Mouse (Mus musculus) CH12.LX (cell line): Measurements from ENCODE around the gene Slc9a9. TPM values are rescaled to one million over a fixed set of nuclear protein-coding genes. Genes with fewer than 3 reads are reported as not detected.

ENCODE experiments used
- DNase-seq: peaks from one replicate; pipeline ENCODE4 v3.0.0-alpha.2; 2013; ENCODE audit errors: extremely low read depth
- H3K27ac ChIP-seq: 2 replicates; pipeline ENCODE4 v1.5.1; 2012; ENCODE audit warnings: low read depth, mild to moderate bottlenecking, control low read depth, moderate library complexity; ENCODE audit not compliant: insufficient read depth
- H3K27me3 ChIP-seq: replicated peaks from 2 replicates; pipeline ENCODE3; 2012; ENCODE audit warnings: inconsistent platforms
- H3K36me3 ChIP-seq, 2 experiments: replicated peaks in 1 of 2; 2 replicates each; pipeline versions ENCODE3 to v1.6.1; 2012; ENCODE audit warnings: inconsistent platforms in 1 of 2, low read length in 1 of 2, mild to moderate bottlenecking in 1 of 2, mixed read lengths in 1 of 2, moderate library complexity in 1 of 2; ENCODE audit not compliant: control insufficient read depth in 1 of 2, insufficient read depth in 1 of 2
- H3K4me1 ChIP-seq, 2 experiments: 2 replicates each; pipeline ENCODE4 v1.6.1; 2012; ENCODE audit warnings: inconsistent platforms in 1 of 2, moderate library complexity in 1 of 2; ENCODE audit not compliant: insufficient read depth in 2 of 2, control insufficient read depth in 1 of 2
- H3K4me2 ChIP-seq: 2 replicates; pipeline ENCODE4 v1.6.1; 2012; ENCODE audit warnings: low read depth, mild to moderate bottlenecking, control low read depth; ENCODE audit not compliant: poor library complexity, insufficient read depth, severe bottlenecking
- H3K4me3 ChIP-seq, 3 experiments: fragments of 150-350 bp in 1 of 3; sonication (generic) in 1 of 3; replicated peaks in 1 of 3; 2 replicates each; pipeline versions ENCODE3 to v1.5.1; 2011 to 2012; ENCODE audit warnings: low read depth in 2 of 3, low read length in 2 of 3, mild to moderate bottlenecking in 2 of 3, moderate library complexity in 2 of 3, control low read depth in 1 of 3, improper control_type of control experiment in 1 of 3, inconsistent platforms in 1 of 3, mixed read lengths in 1 of 3; ENCODE audit not compliant: poor library complexity in 1 of 3
- H3K79me2 ChIP-seq: replicated peaks from 2 replicates; pipeline ENCODE4 v1.6.1; 2012; ENCODE audit warnings: mild to moderate bottlenecking, moderate library complexity; ENCODE audit not compliant: control insufficient read depth, poor library complexity, insufficient read depth, severe bottlenecking; ENCODE audit errors: extremely low read depth
- H3K9ac ChIP-seq: 2 replicates; pipeline ENCODE4 v1.6.1; 2012; ENCODE audit warnings: low read depth, mild to moderate bottlenecking, control low read depth, moderate library complexity; ENCODE audit not compliant: insufficient read depth
- H3K9me3 ChIP-seq: replicated peaks from 2 replicates; pipeline ENCODE3; 2012; ENCODE audit warnings: low read length, inconsistent platforms, mixed read lengths
- CHD2 ChIP-seq: IDR thresholded peaks from 2 replicates; pipeline ENCODE4 v1.6.1; 2011; ENCODE audit warnings: low read length, improper control_type of control experiment
- E2F4 ChIP-seq: IDR thresholded peaks from 2 replicates; pipeline ENCODE4 v1.6.1; 2011; ENCODE audit warnings: low read depth, low read length, improper control_type of control experiment; ENCODE audit not compliant: insufficient replicate concordance
- ELF1 ChIP-seq: IDR thresholded peaks from 2 replicates; pipeline ENCODE4 v1.6.1; 2014; ENCODE audit warnings: low read depth, mild to moderate bottlenecking, inconsistent platforms, low read length, improper control_type of control experiment
- EP300 ChIP-seq: IDR thresholded peaks from 2 replicates; pipeline ENCODE4 v1.6.1; 2011; ENCODE audit warnings: low read length, improper control_type of control experiment
- ETS1 ChIP-seq: conservative IDR thresholded peaks from 2 replicates; pipeline ENCODE4 v1.6.1; 2012; ENCODE audit warnings: low read depth, mild to moderate bottlenecking, inconsistent platforms, low read length, improper control_type of control experiment, moderate library complexity
- GABPA ChIP-seq: IDR thresholded peaks from 2 replicates; pipeline ENCODE4 v1.6.1; 2012; ENCODE audit warnings: low read depth, low read length, improper control_type of control experiment, inconsistent platforms; ENCODE audit not compliant: insufficient replicate concordance
- KAT2A ChIP-seq: IDR thresholded peaks from 2 replicates; pipeline ENCODE4 v1.6.1; 2012; ENCODE audit warnings: low read length, improper control_type of control experiment, inconsistent platforms; ENCODE audit not compliant: insufficient replicate concordance
- MYC ChIP-seq: IDR thresholded peaks from 2 replicates; pipeline ENCODE4 v1.6.1; 2011; ENCODE audit warnings: low read depth, mild to moderate bottlenecking, improper control_type of control experiment, low read length
- NRF1 ChIP-seq: IDR thresholded peaks from 2 replicates; pipeline ENCODE4 v1.6.1; 2014; ENCODE audit warnings: low read depth, mild to moderate bottlenecking, inconsistent platforms, low read length, improper control_type of control experiment, moderate library complexity
- PAX5 ChIP-seq: IDR thresholded peaks from 2 replicates; pipeline ENCODE4 v1.6.1; 2012; ENCODE audit warnings: low read length, inconsistent platforms, mixed read lengths
- POLR2AphosphoS2 ChIP-seq: IDR thresholded peaks from 2 replicates; pipeline ENCODE4 v1.6.1; 2011; ENCODE audit warnings: low read depth, low read length, improper control_type of control experiment
- SIN3A ChIP-seq: IDR thresholded peaks from 2 replicates; pipeline ENCODE4 v1.6.1; 2012; ENCODE audit warnings: low read length, improper control_type of control experiment, inconsistent platforms
- SMC3 ChIP-seq: IDR thresholded peaks from 2 replicates; pipeline ENCODE4 v1.6.1; 2011; ENCODE audit warnings: low read depth, low read length, improper control_type of control experiment
- TBP ChIP-seq: conservative IDR thresholded peaks from 2 replicates; pipeline ENCODE4 v1.6.1; 2011; ENCODE audit warnings: low read depth, low read length, improper control_type of control experiment
- ZC3H11A ChIP-seq: IDR thresholded peaks from 2 replicates; pipeline ENCODE4 v1.6.1; 2012; ENCODE audit warnings: low read depth, mild to moderate bottlenecking, inconsistent platforms, low read length, improper control_type of control experiment
- dilution Hi-C: fragments of 300-500 bp; cut with MboI; formaldehyde crosslinking; loops from 2 replicates; pipeline ENCODE4 v1.14.3; 2020; ENCODE audit warnings: low sequenced_read_pairs; ENCODE audit not compliant: extremely low pct_unique_long_range_greater_than_20kb, extremely low pct_ligation_motif_present
- in situ Hi-C: fragments of 300-500 bp; cut with MboI; formaldehyde crosslinking; loops from 3 replicates; pipeline ENCODE4 v1.14.3; 2019; ENCODE audit warnings: low sequenced_read_pairs, low pct_ligation_motif_present, low pct_unique_long_range_greater_than_20kb, mixed read lengths
- polyA plus RNA-seq: library from polyadenylated mRNA; unstranded; fragments of >175 nt; gene quantifications from 2 replicates; pipeline ENCODE4 v1.2.1, GENCODE M21; 2012; ENCODE audit warnings: low read depth; ENCODE audit not compliant: insufficient read length
- total RNA-seq, 2 experiments: library from RNA; depleted of rRNA; stranded (reverse); fragments of 300-350 nt in 1 of 2; fragments of >200 nt in 1 of 2; gene quantifications; 2 replicates each; pipeline ENCODE4 v1.2.3; 2012 to 2014

The Slc9a9 gene
- total and polyA plus RNA-seq, 3 experiments, result not detected

DNA sequence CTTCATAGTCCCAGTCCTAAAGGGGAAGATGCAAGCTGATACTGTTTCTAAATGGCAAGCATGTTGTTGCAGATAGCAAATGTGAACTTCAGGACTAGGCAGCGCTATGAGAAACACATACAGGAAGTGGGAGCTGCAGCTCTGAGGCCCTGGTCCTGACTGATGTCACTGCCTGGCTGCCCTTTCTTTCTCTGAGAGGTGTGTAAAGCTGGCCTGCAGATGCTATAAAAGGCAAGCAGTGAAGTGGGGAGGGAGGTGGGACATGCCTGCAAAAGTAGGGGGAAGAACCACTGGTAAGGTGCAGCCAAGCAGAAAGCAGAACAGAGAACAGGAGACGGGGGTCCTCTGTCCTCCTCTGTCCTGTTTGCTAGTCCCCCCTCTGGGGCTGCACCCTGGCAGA lies 285.9 kb downstream of the Slc9a9 start:
- no peak for DNase-seq
- no peaks in the 10 kb centered on the region for H3K36me3 ChIP-seq
- H3K9ac ChIP-seq, result no peak overlapping the region
- peaks cover 59% of the 10 kb centered on the region for H3K9me3 ChIP-seq
- H3K27ac ChIP-seq, result no peak overlapping the region
- H3K27me3 ChIP-seq, result no peaks in the 10 kb centered on the region
- in situ Hi-C loops (no loop called here), dilution Hi-C loops (no loop called here)
- no peaks in the 10 kb centered on the region for H3K4me1 ChIP-seq
- no peak overlapping the region for H3K4me3 ChIP-seq
- no peaks in the 10 kb centered on the region for H3K79me2 ChIP-seq
- no peak overlapping the region for H3K4me2 ChIP-seq
- TF ChIP-seq CHD2 (no peak), POLR2AphosphoS2 (no peak), ETS1 (no peak), ZC3H11A (no peak), MYC (no peak), SIN3A (no peak)

DNA sequence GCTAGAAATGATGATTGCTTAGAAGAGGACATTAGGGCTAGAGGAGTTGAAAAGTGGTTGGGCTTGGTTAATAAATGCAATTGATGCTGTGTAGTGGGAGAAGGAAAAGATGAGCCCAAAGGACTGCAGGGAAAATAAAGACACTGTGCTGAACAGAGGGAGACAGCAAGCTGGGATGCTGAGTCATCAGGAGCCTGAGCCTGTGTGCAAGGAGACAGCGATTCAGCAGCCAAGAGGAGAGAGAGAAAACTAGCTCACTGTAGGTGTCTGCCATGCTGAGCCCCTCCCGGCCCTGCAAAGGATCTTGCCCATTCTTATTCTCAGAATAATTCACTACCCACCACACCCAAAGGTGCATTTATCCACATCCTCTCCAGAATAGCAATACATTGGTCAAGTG lies 288.7 kb downstream of the Slc9a9 start:
- peaks cover 68% of the 10 kb centered on the region for H3K9me3 ChIP-seq
- H3K79me2 ChIP-seq, result no peaks in the 10 kb centered on the region
- H3K4me2 ChIP-seq, result no peak overlapping the region
- H3K36me3 ChIP-seq, result no peaks in the 10 kb centered on the region
- H3K9ac ChIP-seq, result no peak overlapping the region
- TF ChIP-seq GABPA, result no peak
- TF ChIP-seq E2F4, result no peak
- no peak for TF ChIP-seq ZC3H11A
- in situ Hi-C loops (no loop called here), dilution Hi-C loops (no loop called here)
- no peak for DNase-seq
- no peaks in the 10 kb centered on the region for H3K27me3 ChIP-seq
- H3K27ac ChIP-seq, result no peak overlapping the region
- H3K4me3 ChIP-seq, result no peak overlapping the region
- no peaks in the 10 kb centered on the region for H3K4me1 ChIP-seq

DNA sequence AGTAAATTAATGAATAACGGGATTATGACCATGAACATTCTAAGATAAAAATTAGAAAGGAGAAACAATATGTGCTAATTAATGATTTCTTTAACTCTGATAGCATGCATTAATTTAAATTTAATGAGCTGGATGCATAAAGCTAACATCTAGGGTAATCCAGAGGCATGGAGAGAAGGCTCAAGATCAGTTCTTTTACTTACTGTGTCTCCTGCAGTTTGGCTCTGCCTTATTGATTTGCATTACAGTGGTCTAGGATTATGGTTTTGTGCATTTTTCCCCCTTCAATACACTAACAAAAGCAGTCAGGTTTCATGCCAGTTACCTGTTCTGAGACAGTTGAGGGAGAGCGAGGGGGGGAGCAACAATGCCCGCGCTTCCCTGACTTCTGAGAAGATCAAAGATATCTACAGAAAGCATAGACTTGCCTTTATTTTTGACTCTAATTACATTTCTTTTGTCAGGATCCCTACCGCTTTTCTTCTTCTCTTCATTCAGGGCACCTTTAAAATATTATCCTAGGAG lies 298.9 kb downstream of the Slc9a9 start:
- Histone ChIP-seq H3K79me2 (no peaks in the 10 kb centered on the region), H3K9me3 (peaks cover 51% of the 10 kb centered on the region), H3K9ac (no peak overlapping the region), H3K36me3 (no peaks in the 10 kb centered on the region), H3K4me3 (no peak overlapping the region), H3K4me2 (no peak overlapping the region), H3K4me1 (no peaks in the 10 kb centered on the region), H3K27ac (no peak overlapping the region), H3K27me3 (no peaks in the 10 kb centered on the region)
- no peak for DNase-seq
- dilution Hi-C loops (no loop called here), in situ Hi-C loops (no loop called here)
- TF ChIP-seq SMC3, result no peak
- no peak for TF ChIP-seq EP300
- no peak for TF ChIP-seq KAT2A
- no peak for TF ChIP-seq TBP
- no peak for TF ChIP-seq NRF1
- no peak for TF ChIP-seq PAX5
- TF ChIP-seq ELF1, result no peak
